Mouse (Mus musculus) bone marrow macrophage, adult 2 months (primary cell): ENCODE results near the gene Rere.

ENCODE experiments used
- CTCF ChIP-seq: IDR thresholded peaks from 2 replicates; pipeline ENCODE4 v1.5.1; 2012; ENCODE audit warnings: low read depth, mild to moderate bottlenecking, low read length, moderate library complexity
- POLR2A ChIP-seq: IDR thresholded peaks from 2 replicates; pipeline ENCODE4 v1.6.1; 2012; ENCODE audit warnings: mild to moderate bottlenecking, low read depth, low read length, borderline replicate concordance

DNA sequence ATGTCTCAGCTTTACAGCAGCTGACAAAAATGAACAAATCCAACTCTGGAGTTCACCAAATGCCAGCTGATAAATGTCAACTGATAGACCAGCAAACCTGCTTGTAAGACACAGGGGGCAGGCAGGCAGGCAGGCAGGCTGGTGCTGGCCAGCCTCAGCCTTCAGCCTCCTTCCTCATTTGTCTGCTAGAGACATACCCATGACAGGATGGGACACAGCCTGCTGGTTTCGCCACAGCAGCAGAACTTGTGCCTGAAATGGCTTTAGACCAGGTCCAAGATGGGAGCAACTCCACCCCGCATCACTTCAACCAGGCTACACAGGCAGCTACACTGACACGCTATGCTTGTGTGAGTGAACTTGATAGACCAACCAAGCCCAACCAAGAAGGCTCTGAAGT lies 324.4 kb downstream of the Rere start:
- TF ChIP-seq POLR2A (no peak), CTCF (no peak)
